Mouse (Mus musculus) forebrain, embryonic 12.5 days (tissue): ENCODE measurements at regions not wholly inside any gene's neighbourhood (a gene's known extent, or its start where the extent isn't known, plus 50 kb on each side); places are given as distances from the start of the nearest gene placed in this dataset.

ENCODE experiments used
- ATAC-seq: fragments of 200-750 bp; cut with Nextera tagmentation; 2 replicates; pipeline ENCODE4 v1.8.0; 2017; ENCODE audit warnings: moderate TSS enrichment; ENCODE audit not compliant: low FRiP score
- H3K27ac ChIP-seq: fragments of 300-500 bp; sonication (generic); 2 replicates; pipeline ENCODE4 v1.5.1; 2016; ENCODE audit warnings: mild to moderate bottlenecking
- H3K27me3 ChIP-seq: fragments of 300-500 bp; sonication (generic); 2 replicates; pipeline ENCODE4 v1.6.1; 2016; ENCODE audit warnings: mild to moderate bottlenecking
- H3K36me3 ChIP-seq: fragments of 300-500 bp; sonication (generic); replicated peaks from 2 replicates; pipeline ENCODE4 v1.6.1; 2016; ENCODE audit warnings: mild to moderate bottlenecking
- H3K4me1 ChIP-seq: fragments of 300-500 bp; sonication (generic); 2 replicates; pipeline ENCODE4 v1.6.1; 2016
- H3K4me2 ChIP-seq: fragments of 300-500 bp; sonication (generic); 2 replicates; pipeline ENCODE4 v1.6.1; 2016; ENCODE audit warnings: mild to moderate bottlenecking, moderate library complexity
- H3K4me3 ChIP-seq: fragments of 300-500 bp; sonication (generic); replicated peaks from 2 replicates; pipeline ENCODE4 v1.5.1; 2016; ENCODE audit warnings: mild to moderate bottlenecking
- H3K9ac ChIP-seq: fragments of 300-500 bp; sonication (generic); 2 replicates; pipeline ENCODE4 v1.6.1; 2016; ENCODE audit warnings: mild to moderate bottlenecking
- H3K9me3 ChIP-seq: fragments of 300-500 bp; sonication (generic); 2 replicates; pipeline ENCODE4 v1.6.1; 2016
- WGBS: fragments of 180-500 bp; shearing (Covaris S2); methylation state at CpG from one replicate; pipeline ENCODE4 v1.1.7; 2016; 5-methylcytosine and 5-hydroxymethylcytosine counted together

- H3K4me2 ChIP-seq, result no peak overlapping the region
- H3K27me3 ChIP-seq, result no peaks in the 10 kb centered on the region
- H3K4me1 ChIP-seq, result peaks cover 6% of the 10 kb centered on the region; the same call in 1 of the 2 replicates
- no peak for ATAC-seq
- H3K9me3 ChIP-seq, result 0 out of 2 replicates have a peak, but pooled peaks cover 3% of the 10 kb centered on the region
- no peak overlapping the region for H3K9ac ChIP-seq
- WGBS, result 74% methylated on average over 3 of the region's 3 CpGs
- no peak overlapping the region for H3K27ac ChIP-seq
- no peaks in the 10 kb centered on the region for H3K36me3 ChIP-seq
- H3K4me3 ChIP-seq, result no peak overlapping the region
Measured at GRCm38 (mm10) chr2:27812946-27813345, 73.3 kb upstream of the Col5a1 start.

- no peaks in the 10 kb centered on the region for H3K9me3 ChIP-seq
- WGBS, result 64% methylated on average over 6 of the region's 6 CpGs
- H3K36me3 ChIP-seq, result no peaks in the 10 kb centered on the region
- peaks cover 6% of the 10 kb centered on the region; the same call in 1 of the 2 replicates for H3K4me1 ChIP-seq
- no peak overlapping the region for H3K4me2 ChIP-seq
- no peak overlapping the region for H3K4me3 ChIP-seq
- no peaks in the 10 kb centered on the region for H3K27me3 ChIP-seq
- no peak for ATAC-seq
- no peak overlapping the region for H3K9ac ChIP-seq
- no peak overlapping the region for H3K27ac ChIP-seq
Measured at GRCm38 (mm10) chr2:27813370-27813769, 72.9 kb upstream of the Col5a1 start.

GRCm38 (mm10) chr2:27818656-27819055, 67.6 kb upstream of the Col5a1 start:
- no peak overlapping the region for H3K27ac ChIP-seq
- WGBS, result 62% methylated on average over 4 of the region's 4 CpGs

GRCm38 (mm10) chr2:27826826-27827225, 59.4 kb upstream of the Col5a1 start:
- ATAC-seq, result no peak
- no peak overlapping the region for H3K4me2 ChIP-seq
- no peak overlapping the region for H3K27ac ChIP-seq
- H3K27me3 ChIP-seq, result no peaks in the 10 kb centered on the region
- 86% methylated on average over 2 of the region's 2 CpGs for WGBS
- H3K9me3 ChIP-seq, result no peaks in the 10 kb centered on the region
- H3K9ac ChIP-seq, result no peak overlapping the region
- no peaks in the 10 kb centered on the region for H3K4me1 ChIP-seq
- no peaks in the 10 kb centered on the region for H3K36me3 ChIP-seq
- no peak overlapping the region for H3K4me3 ChIP-seq

More at GRCm38 (mm10) chr2:27818656-27819055, 67.6 kb upstream of the Col5a1 start:
- H3K9me3 ChIP-seq, result no peaks in the 10 kb centered on the region
- H3K36me3 ChIP-seq, result no peaks in the 10 kb centered on the region
- H3K4me2 ChIP-seq, result no peak overlapping the region
- no peak overlapping the region for H3K4me3 ChIP-seq
- no peaks in the 10 kb centered on the region for H3K27me3 ChIP-seq
- peaks cover 2% of the 10 kb centered on the region; the same call in 1 of the 2 replicates for H3K4me1 ChIP-seq
- H3K9ac ChIP-seq, result no peak overlapping the region
- no peak for ATAC-seq

GRCm38 (mm10) chr2:27827582-27827981, 58.6 kb upstream of the Col5a1 start:
- Histone ChIP-seq H3K27me3 (no peaks in the 10 kb centered on the region), H3K4me3 (no peak overlapping the region), H3K9me3 (no peaks in the 10 kb centered on the region), H3K27ac (no peak overlapping the region), H3K9ac (no peak overlapping the region), H3K4me2 (no peak overlapping the region), H3K4me1 (no peaks in the 10 kb centered on the region), H3K36me3 (no peaks in the 10 kb centered on the region)
- ATAC-seq, result no peak
- 87% methylated on average over 5 of the region's 5 CpGs for WGBS

- no peak overlapping the region for H3K4me2 ChIP-seq
- no peak for ATAC-seq
- H3K4me1 ChIP-seq, result no peaks in the 10 kb centered on the region
- 83% methylated on average over 6 of the region's 6 CpGs for WGBS
- no peak overlapping the region for H3K27ac ChIP-seq
- no peak overlapping the region for H3K4me3 ChIP-seq
- no peak overlapping the region for H3K9ac ChIP-seq
- no peaks in the 10 kb centered on the region for H3K9me3 ChIP-seq
- H3K36me3 ChIP-seq, result no peaks in the 10 kb centered on the region
- H3K27me3 ChIP-seq, result no peaks in the 10 kb centered on the region
Measured at GRCm38 (mm10) chr2:27828237-27828636, 58.0 kb upstream of the Col5a1 start.

GRCm38 (mm10) chr2:27829551-27829950, 56.7 kb upstream of the Col5a1 start:
- no peak overlapping the region for H3K4me2 ChIP-seq
- no peaks in the 10 kb centered on the region for H3K36me3 ChIP-seq
- peaks cover 4% of the 10 kb centered on the region; the same call in 1 of the 2 replicates for H3K4me1 ChIP-seq
- 86% methylated on average over 5 of the region's 5 CpGs for WGBS
- H3K27me3 ChIP-seq, result no peaks in the 10 kb centered on the region
- no peak for ATAC-seq
- H3K9me3 ChIP-seq, result no peaks in the 10 kb centered on the region
- H3K4me3 ChIP-seq, result no peak overlapping the region
- no peak overlapping the region for H3K27ac ChIP-seq
- H3K9ac ChIP-seq, result no peak overlapping the region

- H3K4me1 ChIP-seq, result peaks cover 31% of the 10 kb centered on the region
- H3K27me3 ChIP-seq, result no peaks in the 10 kb centered on the region
- no peak overlapping the region for H3K4me3 ChIP-seq
- H3K36me3 ChIP-seq, result no peaks in the 10 kb centered on the region
- H3K9ac ChIP-seq, result no peak overlapping the region
- H3K9me3 ChIP-seq, result no peaks in the 10 kb centered on the region
- 77% methylated on average over 4 of the region's 4 CpGs for WGBS
- no peak overlapping the region for H3K4me2 ChIP-seq
- H3K27ac ChIP-seq, result no peak overlapping the region
- ATAC-seq, result no peak
Measured at GRCm38 (mm10) chr2:27834971-27835370, 51.3 kb upstream of the Col5a1 start.

GRCm38 (mm10) chr2:27835758-27836460, 50.3 kb upstream of the Col5a1 start:
- Histone ChIP-seq H3K4me3 (no peak overlapping the region), H3K36me3 (no peaks in the 10 kb centered on the region), H3K9ac (no peak overlapping the region), H3K4me1 (peaks cover 31% of the 10 kb centered on the region), H3K27me3 (no peaks in the 10 kb centered on the region), H3K4me2 (no peak overlapping the region), H3K9me3 (no peaks in the 10 kb centered on the region), H3K27ac (peak overlapping the region; percentile 69; the same call in 1 of the 2 replicates)
- ATAC-seq, result 0 out of 2 replicates have a peak, but pooled peaks have one; percentile 65
- WGBS, result 18% methylated on average over 10 of the region's 10 CpGs
